Mouse (Mus musculus): ENCODE measurements around the gene Gm42957. TPM values are rescaled to one million over a fixed set of nuclear protein-coding genes. Genes with fewer than 3 reads are reported as not detected.

Gm42957 gene
- total RNA-seq, 4 experiments from 2014 or later: 0.32 to 0.80 (median 0.40) TPM

Other genes with a start within 250 kb of the Gm42957 start
- not detected for gene BC107364, start 183.2 kb upstream of the Gm42957 start, total RNA-seq (2022)
- under 1 TPM in 1 of 4 experiments, not detected in 3; 0.27 TPM for gene Hfe2, start 110.3 kb upstream of the Gm42957 start, total RNA-seq (2022)
- gene Txnip, start 77.5 kb upstream of the Gm42957 start, total RNA-seq (2022): 100 to 1,000 TPM; 374 to 825 (median 652) TPM
- not detected for gene Gm16253, start 58.5 kb upstream of the Gm42957 start, total RNA-seq (2022)
- 10 to 100 TPM; 35.7 to 54.5 (median 40.0) TPM for gene Polr3gl, start 41.3 kb upstream of the Gm42957 start, total RNA-seq (2022)
- gene Ankrd34a, start 38.8 kb upstream of the Gm42957 start, total RNA-seq (2022): 1 to 10 TPM; 1.1 to 2.3 (median 1.7) TPM
- gene Lix1l, start 34.3 kb upstream of the Gm42957 start, total RNA-seq (2022): 10 to 100 TPM; 47.8 to 57.8 (median 54.5) TPM
- gene Rbm8a, start 5.5 kb upstream of the Gm42957 start, total RNA-seq (2022): 100 to 1,000 TPM in 1 of 4 experiments, 10 to 100 TPM in 3; 54.6 to 101 (median 71.7) TPM
- gene Pex11b, start 98 bp upstream of the Gm42957 start, total RNA-seq (2022): 10 to 100 TPM; 51.1 to 60.0 (median 56.2) TPM
- 1 to 10 TPM; 1.5 to 2.4 (median 1.8) TPM for gene Itga10, start 10.1 kb downstream of the Gm42957 start, total RNA-seq (2022)
- gene Ankrd35, start 34.7 kb downstream of the Gm42957 start, total RNA-seq (2022): 1 to 10 TPM; 3.1 to 9.9 (median 5.0) TPM
- 10 to 100 TPM; 27.3 to 38.0 (median 32.6) TPM for gene Pias3, start 60.9 kb downstream of the Gm42957 start, total RNA-seq (2022)
- gene Nudt17, start 73.1 kb downstream of the Gm42957 start, total RNA-seq (2022): 1 to 10 TPM; 1.1 to 2.6 (median 1.6) TPM
- 10 to 100 TPM; 30.0 to 33.4 (median 31.1) TPM for gene Polr3c, start 92.2 kb downstream of the Gm42957 start, total RNA-seq (2022)
- 10 to 100 TPM; 34.0 to 45.9 (median 39.5) TPM for gene Rnf115, start 92.2 kb downstream of the Gm42957 start, total RNA-seq (2022)
- under 1 TPM in 1 of 4 experiments, not detected in 3; 0.22 TPM for gene Pdzk1, start 193.8 kb downstream of the Gm42957 start, total RNA-seq (2022)
- gene Cd160, start 193.9 kb downstream of the Gm42957 start, total RNA-seq (2022): under 1 TPM in 2 of 4 experiments, not detected in 2; 0.23 to 0.27 TPM